Mouse (Mus musculus): Measurements from ENCODE around the gene Capn11. TPM values are rescaled to one million over a fixed set of nuclear protein-coding genes. Genes with fewer than 3 reads are reported as not detected.

Gene Capn11
- total and polyA plus RNA-seq, 3 experiments, result 0.03 TPM; not detected in 2

DNA sequence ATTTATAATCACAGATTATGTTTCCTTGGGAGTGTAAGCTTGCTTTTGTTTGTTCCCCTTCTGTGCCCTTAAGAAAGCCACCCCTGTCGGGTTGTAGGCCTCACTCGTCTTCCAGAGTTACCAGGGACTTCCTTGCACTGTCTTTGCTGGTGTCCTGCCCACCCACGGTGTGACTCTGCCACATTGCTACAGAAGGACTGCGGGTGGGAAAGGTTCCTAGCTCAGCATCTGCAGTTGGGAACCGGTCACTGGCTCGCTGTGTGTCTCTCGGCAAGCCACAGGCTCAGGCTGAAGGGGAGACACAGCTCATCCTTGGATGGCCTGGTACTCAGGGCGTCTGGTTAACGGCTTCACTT, 42.1 kb upstream of the Capn11 start:
- Histone ChIP-seq H3K4me3 (ENCODE audit: control insufficient read depth in 1 of 2, insufficient read depth in 1 of 2, low read depth in 2 of 2, low read length in 2 of 2) (no peak overlapping the region), H3K36me3 (ENCODE audit: control insufficient read depth in 1 of 2, insufficient read depth in 2 of 2, low read length in 2 of 2) (peaks cover 2 to 5% of the 10 kb centered on the region in 2 experiments; a peak in 3 of 4 replicates), H3K79me2 (ENCODE audit: control insufficient read depth, insufficient read depth, low read length, poor library complexity) (no peaks in the 10 kb centered on the region), H3K9ac (ENCODE audit: control insufficient read depth, low read depth, low read length, poor library complexity, severe bottlenecking) (no peak overlapping the region), H3K27ac (ENCODE audit: control insufficient read depth, low read depth, low read length) (no peak overlapping the region), H3K27me3 (ENCODE audit: control insufficient read depth in 1 of 2, insufficient read depth in 2 of 2, low read length in 2 of 2) (no peaks in the 10 kb centered on the region), H3K9me3 (replicated peaks; ENCODE audit: insufficient read depth, low read length) (no peaks in the 10 kb centered on the region), H3K4me1 (ENCODE audit: control insufficient read depth in 1 of 2, insufficient read depth in 2 of 2, low read length in 2 of 2) (peaks cover 2 to 6% of the 10 kb centered on the region in 2 experiments)
- no peak for DNase-seq (ENCODE audit: low read depth, low spot score)
- TF ChIP-seq RCOR1 (IDR thresholded peaks at IDR 0.05; ENCODE audit: low read depth, low read length) (no peak), ZKSCAN1 (IDR thresholded peaks at IDR 0.05; ENCODE audit: low read depth, low read length) (no peak), E2F4 (IDR thresholded peaks at IDR 0.05; ENCODE audit: borderline replicate concordance, low read depth, low read length) (no peak), MYC (IDR thresholded peaks at IDR 0.05; ENCODE audit: low read depth, low read length) (no peak), MAX (IDR thresholded peaks at IDR 0.05; ENCODE audit: low read length) (no peak), MEF2A (IDR thresholded peaks at IDR 0.05; ENCODE audit: extremely low read depth, insufficient replicate concordance, low read depth, low read length, poor library complexity, severe bottlenecking) (no peak), GATA1 (IDR thresholded peaks at IDR 0.05; ENCODE audit: low read depth, low read length) (no peak), JUND (IDR thresholded peaks at IDR 0.05; ENCODE audit: low read depth, low read length) (no peak), ELF1 (IDR thresholded peaks at IDR 0.05; ENCODE audit: low read depth, low read length) (no peak), ZMIZ1 (IDR thresholded peaks at IDR 0.05; ENCODE audit: low read depth, low read length) (no peak), TAL1 (IDR thresholded peaks at IDR 0.05; ENCODE audit: low read length) (no peak), CTCF (IDR thresholded peaks at IDR 0.05 in 2 of 3, conservative IDR thresholded peaks at IDR 0.05 in 1 of 3; ENCODE audit: control insufficient read depth in 1 of 3, insufficient read depth in 1 of 3, low read depth in 2 of 3, low read length in 3 of 3, poor library complexity in 1 of 3, severe bottlenecking in 1 of 3) (no peak)

DNA sequence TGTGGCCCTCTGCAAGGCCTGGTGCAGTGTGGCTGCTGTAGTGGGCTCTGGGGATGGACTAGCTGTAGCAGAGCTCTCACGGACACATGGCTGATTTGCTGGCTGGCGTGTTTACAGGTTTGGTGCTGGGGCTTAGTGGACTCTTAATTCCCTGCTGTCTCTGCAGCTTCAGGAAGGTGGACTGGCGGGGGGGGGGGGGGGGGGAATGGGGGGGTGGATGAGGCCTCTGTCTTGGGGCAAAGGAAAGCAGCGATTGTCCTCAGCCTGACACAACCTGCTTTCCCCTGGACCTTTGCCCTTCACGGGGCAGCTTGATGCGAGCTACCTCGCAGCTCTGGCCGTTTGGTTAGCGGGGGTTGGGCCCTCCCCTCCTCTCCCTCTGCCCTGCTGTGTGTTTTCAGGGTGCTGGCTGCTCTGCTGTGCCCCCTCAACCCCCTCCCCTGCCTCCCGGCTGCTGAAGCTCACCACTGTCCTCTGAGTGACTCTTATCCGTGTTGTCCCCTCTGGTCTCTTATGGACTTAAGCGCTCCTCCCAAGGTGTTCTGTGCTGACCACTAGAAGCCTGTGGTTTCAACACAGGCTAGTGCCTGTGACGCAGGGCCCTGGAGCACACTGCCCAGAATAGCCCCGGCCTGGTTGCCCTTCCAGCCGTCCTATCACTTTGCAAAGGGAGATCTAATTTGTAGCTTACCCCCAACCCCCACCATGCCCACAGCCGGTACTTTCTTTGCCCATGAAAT, 41.5 kb upstream of the Capn11 start:
- Histone ChIP-seq H3K4me3 (ENCODE audit: control insufficient read depth in 1 of 2, insufficient read depth in 1 of 2, low read depth in 2 of 2, low read length in 2 of 2) (no peak overlapping the region), H3K79me2 (ENCODE audit: control insufficient read depth, insufficient read depth, low read length, poor library complexity) (no peaks in the 10 kb centered on the region), H3K27ac (ENCODE audit: control insufficient read depth, low read depth, low read length) (no peak overlapping the region), H3K27me3 (ENCODE audit: control insufficient read depth in 1 of 2, insufficient read depth in 2 of 2, low read length in 2 of 2) (no peaks in the 10 kb centered on the region), H3K9me3 (replicated peaks; ENCODE audit: insufficient read depth, low read length) (no peaks in the 10 kb centered on the region), H3K9ac (ENCODE audit: control insufficient read depth, low read depth, low read length, poor library complexity, severe bottlenecking) (no peak overlapping the region), H3K36me3 (ENCODE audit: control insufficient read depth in 1 of 2, insufficient read depth in 2 of 2, low read length in 2 of 2) (peaks cover 2 to 9% of the 10 kb centered on the region in 2 experiments; a peak in 3 of 4 replicates), H3K4me1 (ENCODE audit: control insufficient read depth in 1 of 2, insufficient read depth in 2 of 2, low read length in 2 of 2) (peaks cover 2 to 7% of the 10 kb centered on the region in 2 experiments)
- no peak for DNase-seq (ENCODE audit: low read depth, low spot score)
- TF ChIP-seq CHD1 (IDR thresholded peaks at IDR 0.05; ENCODE audit: low read depth, low read length), result no peak
- no peak for TF ChIP-seq HCFC1 (IDR thresholded peaks at IDR 0.05; ENCODE audit: low read depth, low read length)
- no peak for TF ChIP-seq GABPA (IDR thresholded peaks at IDR 0.05; ENCODE audit: low read depth, low read length)
- no peak for TF ChIP-seq JUND (IDR thresholded peaks at IDR 0.05; ENCODE audit: low read depth, low read length)
- TF ChIP-seq CHD2 (IDR thresholded peaks at IDR 0.05; ENCODE audit: low read length), result no peak
- no peak for TF ChIP-seq ZNF384 (IDR thresholded peaks at IDR 0.05; ENCODE audit: low read depth, low read length)
- TF ChIP-seq KAT2A (conservative IDR thresholded peaks at IDR 0.05; ENCODE audit: low read depth, low read length), result no peak
